Mouse (Mus musculus): ENCODE results near the gene Lbr.

- TF ChIP-seq CTCF (IDR thresholded peaks at IDR 0.05; ENCODE audit: low read depth, low read length) (no peak), POLR2A (IDR thresholded peaks at IDR 0.05; ENCODE audit: insufficient read depth, low read length) (no peak), EP300 (IDR thresholded peaks at IDR 0.05; ENCODE audit: insufficient read depth, low read depth, low read length) (no peak)
Observed at GRCm38 (mm10) chr1:181856329-181856728, 13.5 kb upstream of the Lbr start.

Data from ES-Bruce4 (cell line).